Mouse (Mus musculus) liver, embryonic 16.5 days (tissue): ENCODE results near the gene Gpt2. TPM values are rescaled to one million over a fixed set of nuclear protein-coding genes. Genes with fewer than 3 reads are reported as not detected.

Experiments
- ATAC-seq: fragments of 200-750 bp; cut with Nextera tagmentation; 2 replicates; pipeline ENCODE4 v1.8.0; 2017; ENCODE audit warnings: low read depth, mild to moderate bottlenecking, moderate number of reproducible peaks, moderate library complexity
- H3K27ac ChIP-seq: fragments of 300-500 bp; sonication (generic); 2 replicates; pipeline ENCODE4 v1.5.1; 2014; ENCODE audit warnings: mild to moderate bottlenecking, low read length
- H3K27me3 ChIP-seq: fragments of 300-500 bp; sonication (generic); 2 replicates; pipeline ENCODE4 v1.6.1; 2014; ENCODE audit warnings: low read depth, low read length, mixed read lengths; ENCODE audit not compliant: control insufficient read depth, insufficient read depth
- H3K36me3 ChIP-seq: fragments of 300-500 bp; sonication (generic); 2 replicates; pipeline ENCODE4 v1.6.1; 2014; ENCODE audit warnings: mild to moderate bottlenecking; ENCODE audit not compliant: control insufficient read depth, insufficient read depth
- H3K4me1 ChIP-seq: fragments of 300-500 bp; sonication (generic); 2 replicates; pipeline ENCODE4 v1.6.1; 2014; ENCODE audit warnings: low read depth, low read length, mixed read lengths; ENCODE audit not compliant: control insufficient read depth
- H3K4me2 ChIP-seq: fragments of 300-500 bp; sonication (generic); 2 replicates; pipeline ENCODE4 v1.6.1; 2014; ENCODE audit warnings: low read depth, low read length, mixed read lengths
- H3K4me3 ChIP-seq: fragments of 300-500 bp; sonication (generic); 2 replicates; pipeline ENCODE4 v1.5.1; 2014; ENCODE audit warnings: low read depth, mild to moderate bottlenecking, low read length
- H3K9ac ChIP-seq: fragments of 300-500 bp; sonication (generic); 2 replicates; pipeline ENCODE4 v1.6.1; 2014; ENCODE audit warnings: low read depth, low read length
- H3K9me3 ChIP-seq: fragments of 300-500 bp; sonication (generic); replicated peaks from 2 replicates; pipeline ENCODE4 v1.6.1; 2016; ENCODE audit warnings: low read length; ENCODE audit not compliant: control insufficient read depth
- WGBS: fragments of 180-500 bp; shearing (Covaris S2); extraction: QIAGEN DNeasy Blood & Tissue Kit; methylation state at CpG from one replicate; pipeline ENCODE4 v1.1.7; 2014; ENCODE audit not compliant: insufficient replicate concordance; 5-methylcytosine and 5-hydroxymethylcytosine counted together
- polyA plus RNA-seq: library from polyadenylated mRNA; unstranded; fragments of >200 nt; fragmentation: Nextera tagmentation; extraction: Ambion mirVana; gene quantifications from 2 replicates; pipeline ENCODE4 v1.2.1, GENCODE M21; 2015

Gpt2 gene
- polyA plus RNA-seq, 1 experiment from 2014 or later = 27.1 TPM

DNA sequence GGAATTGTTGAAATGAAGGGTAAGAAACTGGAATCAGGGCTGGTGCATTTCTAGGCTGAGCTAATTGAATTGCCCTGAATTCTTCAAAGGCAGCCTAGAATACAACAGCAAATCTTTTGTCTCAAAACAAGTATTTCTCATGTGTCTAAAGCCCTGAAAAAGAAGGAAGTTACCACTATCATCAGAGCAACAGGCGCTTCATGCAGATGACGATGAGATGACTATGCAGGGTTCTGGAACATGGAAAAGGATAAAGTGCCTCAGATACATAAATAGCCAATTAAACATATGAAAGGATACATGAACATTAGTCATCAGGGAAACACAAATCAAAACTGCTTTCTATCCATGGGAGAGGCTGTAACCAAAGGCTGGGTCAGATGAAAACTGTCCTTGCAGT, 44.0 kb downstream of the Gpt2 start:
- Histone ChIP-seq H3K4me1 (peaks cover 11% of the 10 kb centered on the region), H3K4me3 (no peak overlapping the region), H3K9ac (no peak overlapping the region), H3K27ac (no peak overlapping the region), H3K36me3 (peaks cover 30% of the 10 kb centered on the region), H3K4me2 (no peak overlapping the region), H3K27me3 (no peaks in the 10 kb centered on the region), H3K9me3 (no peaks in the 10 kb centered on the region)
- 68% methylated on average over 2 of the region's 2 CpGs for WGBS
- ATAC-seq = no peak

DNA sequence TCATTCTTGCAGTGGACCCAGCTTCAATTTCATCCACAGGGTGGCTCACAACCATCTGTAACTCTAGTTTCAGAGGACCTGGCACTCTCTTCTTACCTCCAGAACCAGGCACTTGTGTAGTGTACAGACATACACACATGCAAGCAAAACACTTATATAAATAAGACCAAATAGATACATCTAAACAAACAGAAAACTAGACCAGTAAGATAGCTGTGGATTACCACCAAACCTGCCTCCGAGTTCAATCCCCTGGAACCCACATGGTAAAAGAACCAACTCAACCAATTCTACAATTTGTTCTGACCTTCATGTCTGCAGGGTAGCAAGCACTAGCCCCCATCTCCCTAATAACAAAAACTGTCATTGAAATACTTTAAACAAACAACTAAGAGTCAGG, 59.6 kb downstream of the Gpt2 start:
- H3K4me2 ChIP-seq = no peak overlapping the region
- WGBS = 84% methylated on average over 1 of the region's 1 CpGs
- H3K36me3 ChIP-seq = peaks cover 25% of the 10 kb centered on the region
- H3K4me3 ChIP-seq = no peak overlapping the region
- H3K27me3 ChIP-seq = no peaks in the 10 kb centered on the region
- no peak overlapping the region for H3K9ac ChIP-seq
- H3K9me3 ChIP-seq = no peaks in the 10 kb centered on the region
- no peak for ATAC-seq
- peaks cover 5% of the 10 kb centered on the region for H3K4me1 ChIP-seq
- no peak overlapping the region for H3K27ac ChIP-seq

DNA sequence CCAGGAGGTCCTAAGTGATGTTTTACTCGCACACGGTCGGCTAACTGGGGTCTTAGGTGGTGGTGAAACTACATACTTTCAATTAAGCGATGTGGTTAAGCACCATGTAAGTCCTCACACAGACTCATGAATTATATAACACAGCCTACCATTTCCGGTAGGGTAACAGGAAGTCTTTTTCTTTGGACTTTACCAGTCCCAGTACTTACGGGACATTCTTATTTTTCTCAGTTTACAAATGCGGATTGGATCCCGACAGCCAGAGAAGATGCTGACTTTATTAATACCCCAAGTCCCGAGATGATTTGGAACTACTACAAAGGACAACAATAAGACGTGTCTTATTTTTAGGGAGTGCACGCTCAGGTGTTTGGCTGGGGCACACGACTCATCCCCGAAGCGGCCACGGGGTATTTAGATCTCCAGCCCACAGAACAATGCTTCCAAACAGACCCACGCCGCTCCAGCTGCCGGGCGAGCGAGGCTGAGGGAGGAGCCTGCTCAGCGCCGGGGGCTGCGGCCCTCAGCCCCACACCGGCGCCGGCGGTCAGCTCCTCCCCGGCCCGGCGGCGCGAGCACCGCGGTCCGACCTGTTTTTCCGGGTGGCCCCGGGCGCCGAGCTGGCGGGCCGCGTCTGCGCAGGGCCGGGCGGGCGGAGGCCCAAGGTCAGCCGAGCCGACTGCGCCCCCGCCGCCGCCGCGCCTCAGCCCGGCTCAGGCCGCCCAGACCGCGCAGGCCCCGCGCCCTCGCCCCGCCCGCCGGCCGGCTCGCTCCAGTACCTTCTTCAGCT, 62.2 kb downstream of the Gpt2 start:
- Histone ChIP-seq H3K36me3 (peaks cover 6% of the 10 kb centered on the region), H3K27me3 (no peaks in the 10 kb centered on the region), H3K4me2 (peak overlapping the region; percentile 91), H3K9me3 (no peaks in the 10 kb centered on the region), H3K4me3 (peak overlapping the region; percentile 98), H3K9ac (peak overlapping the region; percentile 95), H3K27ac (peak overlapping the region; percentile 93), H3K4me1 (peaks cover 7% of the 10 kb centered on the region)
- ATAC-seq = peak; percentile 91
- WGBS = under 1% methylated on average over 49 of the region's 66 CpGs

DNA sequence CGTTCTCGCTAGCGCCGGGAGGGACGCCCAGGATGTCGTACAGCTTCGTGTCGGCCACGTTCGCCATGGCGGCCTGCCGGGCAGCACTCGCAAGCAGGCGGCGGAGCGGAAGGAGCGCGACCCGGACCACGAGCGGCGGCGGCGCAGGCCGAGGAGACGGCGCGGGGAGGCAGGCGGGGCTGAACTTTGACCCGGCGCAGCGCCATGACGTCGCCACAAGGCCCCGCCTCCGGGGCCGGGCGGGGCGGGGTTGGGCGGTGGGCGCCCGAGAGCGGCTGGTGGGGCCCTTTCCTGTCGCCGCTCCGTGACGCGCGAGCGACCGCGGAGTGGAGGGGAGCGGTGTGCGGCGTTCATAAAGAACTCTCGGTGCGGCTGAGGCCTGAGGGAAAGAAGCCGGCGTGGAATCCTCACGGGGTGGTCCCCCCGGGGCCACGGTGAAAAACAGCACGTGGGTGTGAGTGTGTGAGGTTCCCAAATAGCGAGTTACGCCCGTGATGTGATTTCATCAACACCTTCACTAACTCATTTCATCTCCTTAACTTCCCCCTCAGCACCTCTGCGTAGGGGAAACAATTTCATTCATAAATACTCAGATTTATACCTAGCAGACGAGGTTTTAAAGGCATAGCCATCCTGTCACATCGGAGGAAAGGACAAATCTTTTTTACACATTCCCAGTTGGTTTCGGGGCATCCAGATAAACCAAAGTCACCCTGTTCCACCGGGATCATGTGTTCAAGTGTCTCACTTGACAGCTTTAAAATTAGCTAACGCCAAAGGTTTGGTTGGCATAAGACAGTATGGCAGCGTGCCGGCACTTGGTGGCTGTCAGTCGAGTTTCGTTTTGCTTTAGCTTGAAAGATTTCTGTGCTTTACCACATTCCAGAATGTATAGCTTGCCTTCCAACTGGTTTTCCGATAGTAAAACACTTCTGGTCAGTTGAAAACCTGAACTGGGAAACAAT, 63.1 kb downstream of the Gpt2 start, which contains the start of gene Dnaja2:
Gene Dnaja2, minus strand, starts transcription at position 164 of the 965 bp plus-strand sequence.
- Histone ChIP-seq H3K36me3 (peaks cover 3% of the 10 kb centered on the region), H3K27me3 (no peaks in the 10 kb centered on the region), H3K9ac (peak within 1 kb of the TSS; percentile 95), H3K4me1 (peaks cover 7% of the 10 kb centered on the region), H3K4me2 (peak within 1 kb of the TSS; percentile 91), H3K4me3 (peak within 1 kb of the TSS; percentile 98), H3K9me3 (no peaks in the 10 kb centered on the region), H3K27ac (peak within 1 kb of the TSS; percentile 93)
- ATAC-seq = peak; percentile 94
- under 1% methylated on average over 65 of the region's 77 CpGs for WGBS

DNA sequence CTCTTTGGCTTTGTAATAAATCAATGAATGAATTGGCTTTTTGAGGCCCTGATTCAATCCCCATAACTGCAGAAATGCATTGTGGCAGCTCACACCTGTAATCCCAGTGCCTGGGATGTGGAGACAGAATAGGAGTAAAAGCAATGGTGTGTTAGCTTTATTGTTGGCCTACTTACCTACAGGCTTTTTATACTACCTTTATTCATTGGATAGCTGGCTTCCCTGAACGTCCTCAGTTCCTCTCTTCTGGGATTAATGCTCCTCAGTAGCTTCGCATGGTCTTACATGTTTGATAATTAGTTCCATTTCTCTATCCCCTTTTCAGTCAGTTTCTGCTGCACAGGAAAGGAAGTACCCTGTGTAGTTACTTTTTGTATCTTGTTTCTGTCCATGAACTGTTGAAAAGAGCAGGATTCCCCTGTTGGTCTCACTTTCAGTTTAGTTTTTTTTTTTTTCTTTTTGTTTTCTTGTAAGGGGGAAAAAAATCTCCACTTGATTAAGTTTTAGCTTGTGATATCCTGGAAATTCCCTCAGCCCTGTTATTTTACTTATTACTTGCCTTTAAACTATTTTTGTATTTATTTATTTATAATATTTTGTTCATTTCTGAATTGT, 64.7 kb downstream of the Gpt2 start:
- no peak for ATAC-seq
- Histone ChIP-seq H3K4me2 (no peak overlapping the region), H3K27me3 (no peaks in the 10 kb centered on the region), H3K9ac (no peak overlapping the region), H3K4me1 (peaks cover 7% of the 10 kb centered on the region), H3K27ac (no peak overlapping the region), H3K4me3 (no peak overlapping the region), H3K36me3 (no peaks in the 10 kb centered on the region; the same call in 1 of the 2 replicates), H3K9me3 (no peaks in the 10 kb centered on the region)
- WGBS = 60% methylated on average over 2 of the region's 2 CpGs

DNA sequence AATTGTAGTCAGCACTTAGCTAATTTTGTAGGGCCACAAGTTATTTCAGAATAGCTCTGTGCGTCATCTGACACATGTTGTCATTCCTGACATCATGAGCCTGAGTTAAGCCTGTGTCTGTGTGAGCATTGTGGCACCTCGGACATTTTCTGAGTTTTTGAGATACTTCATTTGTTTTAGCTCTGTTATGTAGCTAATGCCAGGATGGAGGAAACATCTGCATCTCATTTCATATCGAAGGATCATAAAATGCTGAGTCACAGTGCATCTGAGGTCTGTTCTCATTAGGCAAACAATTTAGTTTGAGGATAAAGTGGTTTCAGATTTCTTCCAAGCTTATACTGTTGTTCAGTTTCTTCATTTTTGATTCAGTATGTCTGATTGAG, 65.2 kb downstream of the Gpt2 start:
- Histone ChIP-seq H3K27me3 (no peaks in the 10 kb centered on the region), H3K27ac (no peak overlapping the region), H3K36me3 (no peaks in the 10 kb centered on the region; the same call in 1 of the 2 replicates), H3K4me1 (peaks cover 7% of the 10 kb centered on the region), H3K4me2 (no peak overlapping the region), H3K9me3 (no peaks in the 10 kb centered on the region), H3K9ac (no peak overlapping the region), H3K4me3 (no peak overlapping the region)
- 44% methylated on average over 3 of the region's 3 CpGs for WGBS
- no peak for ATAC-seq

DNA sequence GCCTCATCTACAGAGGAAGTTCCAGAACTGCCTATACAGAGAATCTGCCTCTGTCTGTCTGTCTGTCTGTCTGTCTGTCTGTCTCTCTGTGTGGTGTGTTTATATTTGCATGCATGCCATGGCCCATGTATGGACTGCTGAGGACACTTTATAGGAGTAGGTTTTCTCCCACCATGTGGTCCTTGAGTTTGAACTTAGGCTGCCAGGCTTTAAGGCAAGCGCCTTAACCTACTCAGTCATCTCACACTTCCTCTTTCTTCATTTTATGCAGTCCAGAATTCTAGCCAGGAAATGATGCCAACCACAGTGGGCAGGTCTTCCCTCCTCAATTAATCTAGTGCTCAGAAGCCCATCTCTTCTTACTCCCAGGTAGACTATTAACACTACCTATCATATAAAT, 66.8 kb downstream of the Gpt2 start:
- no peaks in the 10 kb centered on the region for H3K27me3 ChIP-seq
- no peak overlapping the region for H3K27ac ChIP-seq
- no peaks in the 10 kb centered on the region for H3K36me3 ChIP-seq
- H3K9ac ChIP-seq = no peak overlapping the region
- no peak overlapping the region for H3K4me3 ChIP-seq
- 35% methylated on average over 1 of the region's 1 CpGs for WGBS
- H3K4me1 ChIP-seq = peaks cover 7% of the 10 kb centered on the region
- no peak overlapping the region for H3K4me2 ChIP-seq
- no peaks in the 10 kb centered on the region for H3K9me3 ChIP-seq
- no peak for ATAC-seq

DNA sequence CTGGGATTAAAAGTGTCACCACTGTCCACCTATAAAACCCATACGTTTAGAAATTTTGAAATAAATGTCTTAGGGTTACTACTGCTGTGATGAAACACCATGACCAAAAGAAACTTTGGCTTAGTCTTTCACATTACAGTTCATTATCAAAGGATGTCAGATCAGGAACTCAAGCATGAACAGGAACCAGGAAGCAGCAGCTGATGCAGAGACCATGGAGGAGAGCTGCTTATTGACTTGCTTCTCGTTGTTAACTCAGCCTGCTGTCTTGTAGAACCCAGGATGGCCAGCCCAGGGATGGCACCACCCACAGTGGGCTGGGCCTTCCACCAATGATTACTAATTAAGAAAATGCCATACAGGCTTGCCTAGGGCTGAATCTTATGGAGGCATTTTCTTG, 67.6 kb downstream of the Gpt2 start:
- H3K27ac ChIP-seq = no peak overlapping the region

More for the DNA sequence above, 67.6 kb downstream of the Gpt2 start:
- Histone ChIP-seq H3K4me3 (no peak overlapping the region), H3K4me2 (no peak overlapping the region), H3K9me3 (no peaks in the 10 kb centered on the region), H3K27me3 (no peaks in the 10 kb centered on the region), H3K36me3 (no peaks in the 10 kb centered on the region), H3K4me1 (peaks cover 7% of the 10 kb centered on the region), H3K9ac (no peak overlapping the region)
- ATAC-seq = no peak
- WGBS = 39% methylated on average over 2 of the region's 2 CpGs
